Comparison of ENCODE assay signal across 10 mouse cellular contexts in the genomic region with DNA sequence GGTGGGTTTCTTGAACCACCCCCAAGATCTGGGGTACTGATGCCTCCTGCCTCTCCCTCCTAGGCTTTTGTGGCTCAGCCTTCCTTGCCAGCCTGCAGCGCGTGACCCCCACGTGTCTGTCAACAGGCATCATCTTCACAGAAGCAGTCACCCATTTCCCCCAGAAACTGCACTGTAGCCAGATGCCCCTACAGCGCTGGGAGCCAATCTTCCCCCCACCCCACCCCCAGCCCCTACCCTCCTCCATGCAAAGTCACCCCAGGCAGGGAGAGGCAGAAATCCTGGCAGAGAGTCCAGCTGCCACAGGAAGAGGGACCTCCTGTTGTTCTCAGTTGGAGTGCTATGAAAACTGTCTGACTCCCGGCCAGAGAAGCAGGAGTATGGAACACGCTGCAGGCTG. TPM values are rescaled to one million over a fixed set of nuclear protein-coding genes. Genes with fewer than 3 reads are reported as not detected.
DNase-seq lines count a peak whose midpoint lies in the region; ATAC-seq and TF ChIP-seq lines count a peak whose summit lies in the region.
"Had no signal": no experiment of that assay in that cellular context is flagged by ENCODE, and none has a peak within 500 bp of the region (broad histone marks: within the 10 kb centered on the region; RNA-seq: fewer than 3 reads in every experiment).

No protein-coding gene starts in this region.

- no peak overlapping the region for H3K4me2 ChIP-seq in hindbrain, embryonic 14.5 days (replicated peaks)
- no peak overlapping the region for H3K4me2 ChIP-seq in hindbrain, embryonic 13.5 days
- no peak overlapping the region for H3K4me2 ChIP-seq in midbrain, postnatal 0 days (ENCODE audit: low read depth, low read length, poor library complexity, severe bottlenecking)
- no peak overlapping the region for H3K4me2 ChIP-seq in midbrain, embryonic 16.5 days (ENCODE audit: low read length)
- H3K4me2 ChIP-seq in embryonic facial prominence, embryonic 15.5 days (replicated peaks), result 0 out of 2 replicates have a peak overlapping the region, but pooled peaks have one; percentile 6
- H3K4me2 ChIP-seq in stomach, embryonic 16.5 days (ENCODE audit: low read depth, low read length), result no peak overlapping the region
- H3K4me2 ChIP-seq: midbrain, embryonic 12.5 days had no signal

- 8% methylated on average over 6 of the region's 6 CpGs for WGBS in hindbrain, embryonic 14.5 days
- 9% methylated on average over 6 of the region's 6 CpGs for WGBS in hindbrain, embryonic 13.5 days
- 11% methylated on average over 6 of the region's 6 CpGs for WGBS in midbrain, postnatal 0 days
- 12% methylated on average over 6 of the region's 6 CpGs for WGBS in midbrain, embryonic 16.5 days
- 7% methylated on average over 6 of the region's 6 CpGs for WGBS in embryonic facial prominence, embryonic 15.5 days
- 11% methylated on average over 6 of the region's 6 CpGs for WGBS in stomach, embryonic 16.5 days

- H3K27ac ChIP-seq in hindbrain, embryonic 14.5 days, result no peak overlapping the region
- no peak overlapping the region for H3K27ac ChIP-seq in hindbrain, embryonic 13.5 days
- no peak overlapping the region for H3K27ac ChIP-seq in midbrain, postnatal 0 days (ENCODE audit: low read depth, low read length)
- H3K27ac ChIP-seq in midbrain, embryonic 16.5 days (ENCODE audit: low read length), result no peak overlapping the region
- H3K27ac ChIP-seq in embryonic facial prominence, embryonic 15.5 days (replicated peaks), result no peak overlapping the region
- no peak overlapping the region for H3K27ac ChIP-seq in stomach, embryonic 16.5 days (ENCODE audit: low read length)
- H3K27ac ChIP-seq: midbrain, embryonic 12.5 days had no signal

- H3K36me3 ChIP-seq in hindbrain, embryonic 14.5 days (replicated peaks; ENCODE audit: control insufficient read depth, insufficient read depth), result no peaks in the 10 kb centered on the region
- H3K36me3 ChIP-seq in hindbrain, embryonic 13.5 days, result no peaks in the 10 kb centered on the region
- H3K36me3 ChIP-seq in midbrain, postnatal 0 days (ENCODE audit: insufficient read depth, low read length), result no peaks in the 10 kb centered on the region
- no peaks in the 10 kb centered on the region for H3K36me3 ChIP-seq in midbrain, embryonic 16.5 days (ENCODE audit: control insufficient read depth, insufficient read depth, low read length)
- no peaks in the 10 kb centered on the region for H3K36me3 ChIP-seq in embryonic facial prominence, embryonic 15.5 days
- H3K36me3 ChIP-seq in stomach, embryonic 16.5 days (ENCODE audit: control insufficient read depth, insufficient read depth, low read length), result no peaks in the 10 kb centered on the region
- H3K36me3 ChIP-seq: midbrain, embryonic 12.5 days had no signal

- DNase-seq in hindbrain, embryonic 14.5 days (ENCODE audit: low spot score), result peak; percentile 26
- peak; percentile 67 for DNase-seq in midbrain, postnatal 0 days (ENCODE audit: low spot score)
- no peak for DNase-seq in gastrocnemius, postnatal 4 days (ENCODE audit: low spot score in 2 of 2)

- H3K9ac ChIP-seq in hindbrain, embryonic 14.5 days, result no peak overlapping the region
- H3K9ac ChIP-seq in hindbrain, embryonic 13.5 days, result no peak overlapping the region
- no peak overlapping the region for H3K9ac ChIP-seq in midbrain, postnatal 0 days (replicated peaks; ENCODE audit: low read length, poor library complexity, severe bottlenecking)
- H3K9ac ChIP-seq in midbrain, embryonic 16.5 days (ENCODE audit: low read depth, low read length), result no peak overlapping the region
- H3K9ac ChIP-seq in embryonic facial prominence, embryonic 15.5 days, result no peak overlapping the region
- H3K9ac ChIP-seq in stomach, embryonic 16.5 days (ENCODE audit: low read length), result peak overlapping the region; percentile 2; the same call in 1 of the 2 replicates

- H3K9me3 ChIP-seq in hindbrain, embryonic 14.5 days (ENCODE audit: control insufficient read depth, low read length), result no peaks in the 10 kb centered on the region
- no peaks in the 10 kb centered on the region for H3K9me3 ChIP-seq in hindbrain, embryonic 13.5 days
- H3K9me3 ChIP-seq in midbrain, postnatal 0 days (ENCODE audit: low read length), result no peaks in the 10 kb centered on the region
- H3K9me3 ChIP-seq in midbrain, embryonic 16.5 days (replicated peaks; ENCODE audit: control insufficient read depth, low read length, poor library complexity, severe bottlenecking), result no peaks in the 10 kb centered on the region
- no peaks in the 10 kb centered on the region for H3K9me3 ChIP-seq in embryonic facial prominence, embryonic 15.5 days (replicated peaks)
- H3K9me3 ChIP-seq in stomach, embryonic 16.5 days (replicated peaks; ENCODE audit: control insufficient read depth, low read length), result no peaks in the 10 kb centered on the region
- H3K9me3 ChIP-seq: midbrain, embryonic 12.5 days had no signal

- no peak overlapping the region for H3K4me3 ChIP-seq in hindbrain, embryonic 14.5 days (replicated peaks; ENCODE audit: low read length)
- H3K4me3 ChIP-seq in hindbrain, embryonic 13.5 days, result no peak overlapping the region
- no peak overlapping the region for H3K4me3 ChIP-seq in midbrain, postnatal 0 days (ENCODE audit: low read depth, low read length)
- no peak overlapping the region for H3K4me3 ChIP-seq in midbrain, embryonic 16.5 days (ENCODE audit: low read depth, low read length)
- no peak overlapping the region for H3K4me3 ChIP-seq in embryonic facial prominence, embryonic 15.5 days (replicated peaks)
- no peak overlapping the region for H3K4me3 ChIP-seq in stomach, embryonic 16.5 days (replicated peaks; ENCODE audit: low read length)
- H3K4me3 ChIP-seq: midbrain, embryonic 12.5 days had no signal

- ATAC-seq in hindbrain, embryonic 14.5 days (ENCODE audit: low FRiP score), result no peak; the same call in 1 of the 2 replicates
- ATAC-seq in hindbrain, embryonic 13.5 days (ENCODE audit: low FRiP score), result no peak
- ATAC-seq in midbrain, postnatal 0 days (ENCODE audit: low FRiP score), result no peak
- ATAC-seq in midbrain, embryonic 16.5 days, result no peak
- no peak for ATAC-seq in embryonic facial prominence, embryonic 15.5 days (ENCODE audit: insufficient number of reproducible peaks, low FRiP score, low TSS enrichment, low read depth)
- no peak for ATAC-seq in stomach, embryonic 16.5 days (ENCODE audit: insufficient read depth, low FRiP score)
- no peak for ATAC-seq in CD4-positive, CD25-positive, alpha-beta regulatory T cell, adult 4 months
- ATAC-seq: Patski had no signal

- peaks cover 6% of the 10 kb centered on the region; the same call in 1 of the 2 replicates for H3K27me3 ChIP-seq in hindbrain, embryonic 14.5 days (ENCODE audit: control insufficient read depth, insufficient read depth, low read length)
- peaks cover 9% of the 10 kb centered on the region; the same call in 1 of the 2 replicates for H3K27me3 ChIP-seq in hindbrain, embryonic 13.5 days
- no peaks in the 10 kb centered on the region for H3K27me3 ChIP-seq in midbrain, postnatal 0 days (ENCODE audit: insufficient read depth, low read length)
- no peaks in the 10 kb centered on the region; the same call in 1 of the 2 replicates for H3K27me3 ChIP-seq in midbrain, embryonic 16.5 days (ENCODE audit: control insufficient read depth, insufficient read depth, low read depth, low read length)
- peaks cover 5% of the 10 kb centered on the region for H3K27me3 ChIP-seq in embryonic facial prominence, embryonic 15.5 days
- no peaks in the 10 kb centered on the region for H3K27me3 ChIP-seq in stomach, embryonic 16.5 days (ENCODE audit: control insufficient read depth, insufficient read depth, low read length)
- H3K27me3 ChIP-seq: Patski had no signal

- TF ChIP-seq CTCF in midbrain, postnatal 0 days (IDR thresholded peaks at IDR 0.05), result no peak

- no peaks in the 10 kb centered on the region for H3K4me1 ChIP-seq in hindbrain, embryonic 14.5 days (replicated peaks; ENCODE audit: control insufficient read depth, insufficient read depth, low read length)
- peaks cover 10% of the 10 kb centered on the region for H3K4me1 ChIP-seq in hindbrain, embryonic 13.5 days (replicated peaks)
- H3K4me1 ChIP-seq in midbrain, postnatal 0 days (ENCODE audit: insufficient read depth, low read length), result no peaks in the 10 kb centered on the region
- no peaks in the 10 kb centered on the region for H3K4me1 ChIP-seq in midbrain, embryonic 16.5 days (ENCODE audit: control insufficient read depth, insufficient read depth, low read length)
- peaks cover 21% of the 10 kb centered on the region for H3K4me1 ChIP-seq in embryonic facial prominence, embryonic 15.5 days
- no peaks in the 10 kb centered on the region for H3K4me1 ChIP-seq in stomach, embryonic 16.5 days (ENCODE audit: control insufficient read depth, insufficient read depth, low read length)

RNA-seq across cellular contexts. Expression of a gene that starts 35.8 kb away (rescaled TPM):
- polyA plus RNA-seq in hindbrain, embryonic 14.5 days (2014; fragmentation: Nextera tagmentation; extraction: Ambion mirVana), result 0.20 and 0.31 TPM in 2 replicates
- polyA plus RNA-seq in hindbrain, embryonic 13.5 days (2015; fragmentation: Nextera tagmentation; extraction: Ambion mirVana), result 0.13 and 0.40 TPM in 2 replicates
- 0.66 and 2.5 TPM in 2 replicates for total RNA-seq in midbrain, postnatal 0 days (2014; rRNA removed)
- polyA plus RNA-seq in midbrain, postnatal 0 days (2015; fragmentation: Nextera tagmentation; extraction: Ambion mirVana), result 0.53 and 0.98 TPM in 2 replicates
- 0.41 and 0.92 TPM in 2 replicates for polyA plus RNA-seq in midbrain, embryonic 16.5 days (2015; fragmentation: Nextera tagmentation; extraction: Ambion mirVana)
- 2.0 and 3.1 TPM in 2 replicates for polyA plus RNA-seq in embryonic facial prominence, embryonic 15.5 days (2015; fragmentation: Nextera tagmentation; extraction: Ambion mirVana)
- 0.19 and 0.27 TPM in 2 replicates for polyA plus RNA-seq in stomach, embryonic 16.5 days (2015; fragmentation: Nextera tagmentation; extraction: Ambion mirVana)
- 1 to 10 TPM; 1.9 to 2.2 TPM for total RNA-seq in gastrocnemius, postnatal 4 days (2021)
- polyA plus RNA-seq in CD4-positive, CD25-positive, alpha-beta regulatory T cell, adult 4 months (2017; shearing (Covaris generic)), result under 1 TPM in 1 of 2 experiments, not detected in 1; 0.23 TPM
- polyA plus RNA-seq: Patski had no signal

RNA-seq across cellular contexts. Expression of a gene that starts 36.5 kb away (rescaled TPM):
- polyA plus RNA-seq in hindbrain, embryonic 14.5 days (2014; fragmentation: Nextera tagmentation; extraction: Ambion mirVana), result 91.0 and 91.6 TPM in 2 replicates
- polyA plus RNA-seq in hindbrain, embryonic 13.5 days (2015; fragmentation: Nextera tagmentation; extraction: Ambion mirVana), result 308 and 315 TPM in 2 replicates
- total RNA-seq in midbrain, postnatal 0 days (2014; rRNA removed), result 67.1 and 75.9 TPM in 2 replicates
- 228 and 234 TPM in 2 replicates for polyA plus RNA-seq in midbrain, postnatal 0 days (2015; fragmentation: Nextera tagmentation; extraction: Ambion mirVana)
- polyA plus RNA-seq in midbrain, embryonic 16.5 days (2015; fragmentation: Nextera tagmentation; extraction: Ambion mirVana), result 289 and 327 TPM in 2 replicates
- polyA plus RNA-seq in embryonic facial prominence, embryonic 15.5 days (2015; fragmentation: Nextera tagmentation; extraction: Ambion mirVana), result 242 and 256 TPM in 2 replicates
- 209 and 214 TPM in 2 replicates for polyA plus RNA-seq in stomach, embryonic 16.5 days (2015; fragmentation: Nextera tagmentation; extraction: Ambion mirVana)
- total RNA-seq in gastrocnemius, postnatal 4 days (2021), result 100 to 1,000 TPM; 192 to 239 TPM
- polyA plus RNA-seq in CD4-positive, CD25-positive, alpha-beta regulatory T cell, adult 4 months (2017; shearing (Covaris generic)), result 100 to 1,000 TPM; 426 to 510 TPM

RNA-seq across cellular contexts. Expression of a gene that starts 37.4 kb away (rescaled TPM):
- polyA plus RNA-seq in hindbrain, embryonic 14.5 days (2014; fragmentation: Nextera tagmentation; extraction: Ambion mirVana), result 103 TPM in 2 replicates
- 110 and 115 TPM in 2 replicates for polyA plus RNA-seq in hindbrain, embryonic 13.5 days (2015; fragmentation: Nextera tagmentation; extraction: Ambion mirVana)
- 106 and 125 TPM in 2 replicates for total RNA-seq in midbrain, postnatal 0 days (2014; rRNA removed)
- 80.9 and 89.3 TPM in 2 replicates for polyA plus RNA-seq in midbrain, postnatal 0 days (2015; fragmentation: Nextera tagmentation; extraction: Ambion mirVana)
- polyA plus RNA-seq in midbrain, embryonic 16.5 days (2015; fragmentation: Nextera tagmentation; extraction: Ambion mirVana), result 97.7 TPM in 2 replicates
- 74.6 and 75.5 TPM in 2 replicates for polyA plus RNA-seq in embryonic facial prominence, embryonic 15.5 days (2015; fragmentation: Nextera tagmentation; extraction: Ambion mirVana)
- 60.7 and 67.1 TPM in 2 replicates for polyA plus RNA-seq in stomach, embryonic 16.5 days (2015; fragmentation: Nextera tagmentation; extraction: Ambion mirVana)
- total RNA-seq in gastrocnemius, postnatal 4 days (2021), result 10 to 100 TPM; 42.5 to 43.7 TPM
- 10 to 100 TPM; 27.1 to 30.3 TPM for polyA plus RNA-seq in CD4-positive, CD25-positive, alpha-beta regulatory T cell, adult 4 months (2017; shearing (Covaris generic))

RNA-seq across cellular contexts. Expression of a gene that starts 47.6 kb away (rescaled TPM):
- 0.85 and 1.7 TPM in 2 replicates for polyA plus RNA-seq in hindbrain, embryonic 14.5 days (2014; fragmentation: Nextera tagmentation; extraction: Ambion mirVana)
- 2.7 and 3.0 TPM in 2 replicates for polyA plus RNA-seq in hindbrain, embryonic 13.5 days (2015; fragmentation: Nextera tagmentation; extraction: Ambion mirVana)
- total RNA-seq in midbrain, postnatal 0 days (2014; rRNA removed), result 2.4 and 3.8 TPM in 2 replicates
- polyA plus RNA-seq in midbrain, postnatal 0 days (2015; fragmentation: Nextera tagmentation; extraction: Ambion mirVana), result 1.8 and 2.2 TPM in 2 replicates
- polyA plus RNA-seq in midbrain, embryonic 16.5 days (2015; fragmentation: Nextera tagmentation; extraction: Ambion mirVana), result 2.8 and 2.9 TPM in 2 replicates
- polyA plus RNA-seq in embryonic facial prominence, embryonic 15.5 days (2015; fragmentation: Nextera tagmentation; extraction: Ambion mirVana), result 3.4 and 5.9 TPM in 2 replicates
- polyA plus RNA-seq in stomach, embryonic 16.5 days (2015; fragmentation: Nextera tagmentation; extraction: Ambion mirVana), result 2.8 and 3.6 TPM in 2 replicates
- 1 to 10 TPM; 1.0 to 1.1 TPM for total RNA-seq in gastrocnemius, postnatal 4 days (2021)
- polyA plus RNA-seq in CD4-positive, CD25-positive, alpha-beta regulatory T cell, adult 4 months (2017; shearing (Covaris generic)), result 10 to 100 TPM; 31.6 to 60.3 TPM

RNA-seq across cellular contexts. Expression of a gene that starts 55.8 kb away (rescaled TPM):
- polyA plus RNA-seq in hindbrain, embryonic 14.5 days (2014; fragmentation: Nextera tagmentation; extraction: Ambion mirVana), result 57.8 and 64.1 TPM in 2 replicates
- 47.4 and 48.0 TPM in 2 replicates for polyA plus RNA-seq in hindbrain, embryonic 13.5 days (2015; fragmentation: Nextera tagmentation; extraction: Ambion mirVana)
- total RNA-seq in midbrain, postnatal 0 days (2014; rRNA removed), result 62.8 and 75.6 TPM in 2 replicates
- polyA plus RNA-seq in midbrain, postnatal 0 days (2015; fragmentation: Nextera tagmentation; extraction: Ambion mirVana), result 69.9 and 70.0 TPM in 2 replicates
- polyA plus RNA-seq in midbrain, embryonic 16.5 days (2015; fragmentation: Nextera tagmentation; extraction: Ambion mirVana), result 64.9 and 65.9 TPM in 2 replicates
- polyA plus RNA-seq in embryonic facial prominence, embryonic 15.5 days (2015; fragmentation: Nextera tagmentation; extraction: Ambion mirVana), result 54.6 and 61.1 TPM in 2 replicates
- polyA plus RNA-seq in stomach, embryonic 16.5 days (2015; fragmentation: Nextera tagmentation; extraction: Ambion mirVana), result 40.6 and 41.5 TPM in 2 replicates
- 10 to 100 TPM; 20.6 to 21.6 TPM for total RNA-seq in gastrocnemius, postnatal 4 days (2021)
- polyA plus RNA-seq in CD4-positive, CD25-positive, alpha-beta regulatory T cell, adult 4 months (2017; shearing (Covaris generic)), result 10 to 100 TPM; 11.1 to 13.2 TPM

Comparison
In these comparisons a context has a peak if more than half of its experiments do, and no peak if none do; other contexts are left out.
1. DNase-seq: peak in hindbrain, embryonic 14.5 days (single experiment) and midbrain, postnatal 0 days (single experiment); none in gastrocnemius, postnatal 4 days (0 of 2).